Mouse (Mus musculus) hindbrain, embryonic 14.5 days (tissue): ENCODE measurements around the gene Elavl2. TPM values are rescaled to one million over a fixed set of nuclear protein-coding genes. Genes with fewer than 3 reads are reported as not detected.

Experiments used
- microRNA-seq: library from miRNA; unstranded; fragments of <30 nt; microRNA quantifications from one replicate; pipeline ENCODE4, GENCODE M21; 2016
- polyA plus RNA-seq: library from polyadenylated mRNA; unstranded; fragments of >200 nt; fragmentation: Nextera tagmentation; extraction: Ambion mirVana; gene quantifications from 2 replicates; pipeline ENCODE4 v1.2.1, GENCODE M21; 2014

Elavl2 gene
- polyA plus RNA-seq, 1 experiment from 2014 or later, result 172 TPM

Small RNA genes within 50 kb of the gene (microRNA-seq; reads per million reads assigned to microRNA genes)
- gene Mir6402, result not detected
